Mouse (Mus musculus): ENCODE results near the gene Cd2bp2. TPM values are rescaled to one million over a fixed set of nuclear protein-coding genes. Genes with fewer than 3 reads are reported as not detected.

Gene Cd2bp2
- polyA plus RNA-seq, 1 experiment from 2014 or later: 114 TPM

GRCm38 (mm10) chr7:127176937-127177336 is 18.9 kb downstream of the Cd2bp2 start:
- Histone ChIP-seq H3K27me3 (ENCODE audit: poor library complexity, severe bottlenecking) (no peaks in the 10 kb centered on the region), H3K4me3 (no peak overlapping the region), H3K36me3 (replicated peaks) (no peaks in the 10 kb centered on the region), H3K4me1 (no peaks in the 10 kb centered on the region), H3K27ac (no peak overlapping the region), H3K9me3 (no peaks in the 10 kb centered on the region)
- WGBS: 83% methylated on average over 4 of the region's 4 CpGs
- no peak for DNase-seq (ENCODE audit: extremely low spot score, low spot score)

DNA sequence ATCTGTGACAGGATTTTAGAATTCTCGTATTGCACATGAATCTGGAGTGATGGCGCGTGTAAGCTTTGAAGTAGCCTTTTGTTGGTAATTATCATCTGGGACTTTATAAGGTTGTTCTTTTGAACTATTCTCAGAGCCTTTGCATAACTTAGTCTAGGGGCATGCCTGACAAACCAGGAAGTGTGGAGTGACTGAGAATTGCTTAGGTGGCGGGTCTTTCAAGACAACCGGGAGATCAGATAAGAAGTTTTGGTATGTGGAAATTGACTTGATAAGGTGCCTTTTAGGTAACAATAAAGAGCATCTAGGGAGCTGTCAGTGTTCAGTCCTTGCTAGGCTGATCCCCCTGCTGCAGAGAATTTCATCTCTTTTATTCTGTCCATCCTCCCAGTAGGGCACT is 29.3 kb downstream of the Cd2bp2 start:
- no peaks in the 10 kb centered on the region for H3K36me3 ChIP-seq (replicated peaks)
- H3K4me3 ChIP-seq: no peak overlapping the region
- 88% methylated on average over 5 of the region's 5 CpGs for WGBS
- no peaks in the 10 kb centered on the region for H3K27me3 ChIP-seq (ENCODE audit: poor library complexity, severe bottlenecking)
- no peak for DNase-seq (ENCODE audit: extremely low spot score, low spot score)
- no peak overlapping the region for H3K27ac ChIP-seq
- no peaks in the 10 kb centered on the region for H3K4me1 ChIP-seq
- no peaks in the 10 kb centered on the region for H3K9me3 ChIP-seq

DNA sequence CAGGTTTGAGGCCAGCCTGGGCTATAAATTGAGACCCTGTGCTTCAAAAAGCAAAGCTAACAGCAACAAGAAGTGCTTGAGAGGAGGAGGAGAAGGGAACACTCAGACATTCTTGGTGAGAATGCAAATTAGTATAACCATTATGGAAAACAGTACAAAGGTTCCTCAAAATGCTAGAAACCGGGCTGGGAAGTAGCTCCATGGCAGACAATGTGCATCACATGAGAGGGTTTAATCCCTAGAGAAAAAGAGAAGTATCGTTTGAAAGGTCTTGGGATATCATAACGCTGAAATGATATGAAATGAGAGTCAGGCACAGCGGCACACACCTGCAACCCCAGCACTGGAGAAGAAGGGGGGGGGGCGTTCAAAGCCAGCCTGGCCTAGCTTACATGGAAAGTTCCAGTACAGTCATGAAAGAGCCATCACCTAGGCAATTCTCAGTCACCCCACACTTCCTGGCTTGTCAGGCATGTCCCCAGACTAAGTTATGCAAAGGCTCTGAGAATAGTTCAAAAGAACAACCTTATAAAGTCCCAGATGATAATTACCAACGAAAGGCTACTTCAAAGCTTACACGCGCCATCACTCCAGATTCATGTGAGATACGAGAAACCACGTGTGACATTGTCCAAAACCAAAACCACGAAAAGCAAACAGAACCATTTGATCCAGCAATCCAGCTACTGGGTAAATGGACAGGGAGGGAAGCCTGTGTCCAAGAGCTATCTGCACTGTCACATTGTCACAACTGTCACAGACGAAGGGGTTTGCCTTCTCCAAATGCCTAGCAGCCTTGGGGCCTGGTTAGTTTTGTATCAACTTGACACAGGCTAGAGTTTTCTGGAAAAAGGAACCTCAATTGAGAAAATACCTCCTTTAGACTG is 30.0 kb downstream of the Cd2bp2 start:
- 89% methylated on average over 12 of the region's 12 CpGs for WGBS
- H3K27ac ChIP-seq: no peak overlapping the region
- H3K36me3 ChIP-seq (replicated peaks): no peaks in the 10 kb centered on the region
- H3K27me3 ChIP-seq (ENCODE audit: poor library complexity, severe bottlenecking): no peaks in the 10 kb centered on the region
- no peak for DNase-seq (ENCODE audit: extremely low spot score, low spot score)
- no peaks in the 10 kb centered on the region for H3K9me3 ChIP-seq
- no peaks in the 10 kb centered on the region for H3K4me1 ChIP-seq
- H3K4me3 ChIP-seq: no peak overlapping the region

DNA sequence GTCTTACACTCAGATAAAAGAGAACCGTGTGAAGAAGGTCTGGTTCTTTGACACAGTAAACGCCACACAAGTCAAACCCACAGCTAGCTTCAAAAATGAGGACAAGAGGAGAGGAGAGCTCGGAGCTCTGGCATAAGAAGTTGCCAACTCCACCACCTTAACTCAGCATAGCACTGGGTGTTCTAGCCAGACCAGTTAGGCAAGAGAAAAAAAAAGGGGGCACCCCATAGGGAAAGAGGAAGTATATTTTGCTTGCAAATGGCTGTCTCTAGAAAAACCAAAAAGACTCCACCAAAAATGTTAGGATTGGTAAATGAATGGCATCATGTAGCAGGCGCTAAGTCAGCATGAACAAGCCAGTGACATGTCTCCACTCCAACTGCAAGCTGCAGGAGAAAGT is 31.8 kb downstream of the Cd2bp2 start:
- no peak overlapping the region for H3K27ac ChIP-seq
- no peak overlapping the region for H3K4me3 ChIP-seq
- no peaks in the 10 kb centered on the region for H3K9me3 ChIP-seq
- H3K4me1 ChIP-seq: no peaks in the 10 kb centered on the region
- H3K36me3 ChIP-seq (replicated peaks): no peaks in the 10 kb centered on the region
- 90% methylated on average over 4 of the region's 4 CpGs for WGBS
- DNase-seq (ENCODE audit: extremely low spot score, low spot score): no peak
- H3K27me3 ChIP-seq (ENCODE audit: poor library complexity, severe bottlenecking): no peaks in the 10 kb centered on the region

DNA sequence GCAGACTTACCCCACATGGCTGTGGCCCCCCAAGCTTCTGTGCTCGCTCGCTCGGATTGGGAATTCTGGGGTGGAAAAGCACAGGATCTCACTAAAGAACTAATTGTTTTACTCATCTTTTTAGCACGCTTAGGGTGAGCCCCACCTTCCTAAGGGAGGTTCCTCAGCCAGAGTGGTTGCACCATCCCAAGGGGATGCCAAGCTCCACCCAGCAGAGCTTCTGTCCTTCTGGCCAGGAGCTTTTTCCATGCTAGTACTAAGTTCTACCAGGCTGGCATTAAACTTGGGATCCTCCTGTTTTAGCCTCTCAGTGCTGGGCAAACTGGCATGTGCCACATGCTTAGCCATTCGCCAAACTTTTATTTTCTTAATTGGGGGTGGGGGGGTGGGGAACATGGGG is 33.3 kb downstream of the Cd2bp2 start:
- H3K27me3 ChIP-seq (ENCODE audit: poor library complexity, severe bottlenecking): no peaks in the 10 kb centered on the region
- no peaks in the 10 kb centered on the region for H3K36me3 ChIP-seq (replicated peaks)
- no peaks in the 10 kb centered on the region for H3K9me3 ChIP-seq
- no peak for DNase-seq (ENCODE audit: extremely low spot score, low spot score)
- 90% methylated on average over 5 of the region's 5 CpGs for WGBS
- no peak overlapping the region for H3K27ac ChIP-seq
- peaks cover 7% of the 10 kb centered on the region for H3K4me1 ChIP-seq
- no peak overlapping the region for H3K4me3 ChIP-seq

- no peak for DNase-seq (ENCODE audit: extremely low spot score, low spot score)
- Histone ChIP-seq H3K27ac (peak overlapping the region; percentile 33; the same call in 1 of the 2 replicates), H3K9me3 (no peaks in the 10 kb centered on the region), H3K36me3 (replicated peaks) (no peaks in the 10 kb centered on the region), H3K4me1 (peaks cover 9% of the 10 kb centered on the region), H3K27me3 (ENCODE audit: poor library complexity, severe bottlenecking) (no peaks in the 10 kb centered on the region), H3K4me3 (no peak overlapping the region)
- 90% methylated on average over 4 of the region's 4 CpGs for WGBS
These were observed 38.3 kb downstream of the Cd2bp2 start for GRCm38 (mm10) chr7:127157548-127157947.

GRCm38 (mm10) chr7:127153477-127153876 is 42.4 kb downstream of the Cd2bp2 start:
- H3K9me3 ChIP-seq: no peaks in the 10 kb centered on the region
- H3K4me3 ChIP-seq: no peak overlapping the region
- H3K4me1 ChIP-seq: peaks cover 9% of the 10 kb centered on the region
- DNase-seq (ENCODE audit: extremely low spot score, low spot score): no peak
- no peaks in the 10 kb centered on the region for H3K36me3 ChIP-seq (replicated peaks)
- no peaks in the 10 kb centered on the region for H3K27me3 ChIP-seq (ENCODE audit: poor library complexity, severe bottlenecking)
- 85% methylated on average over 3 of the region's 3 CpGs for WGBS
- no peak overlapping the region for H3K27ac ChIP-seq

- H3K27ac ChIP-seq: no peak overlapping the region
- DNase-seq (ENCODE audit: extremely low spot score, low spot score): no peak
- 90% methylated on average over 6 of the region's 6 CpGs for WGBS
These were observed 43.4 kb downstream of the Cd2bp2 start for GRCm38 (mm10) chr7:127152464-127152863.

GRCm38 (mm10) chr7:127147901-127148300 is 47.9 kb downstream of the Cd2bp2 start:
- Histone ChIP-seq H3K9me3 (no peaks in the 10 kb centered on the region), H3K27ac (no peak overlapping the region), H3K36me3 (replicated peaks) (no peaks in the 10 kb centered on the region), H3K4me3 (no peak overlapping the region), H3K27me3 (ENCODE audit: poor library complexity, severe bottlenecking) (no peaks in the 10 kb centered on the region), H3K4me1 (peaks cover 17% of the 10 kb centered on the region)
- 86% methylated on average over 3 of the region's 3 CpGs for WGBS
- DNase-seq (ENCODE audit: extremely low spot score, low spot score): no peak

More at GRCm38 (mm10) chr7:127152464-127152863, 43.4 kb downstream of the Cd2bp2 start:
- no peaks in the 10 kb centered on the region for H3K36me3 ChIP-seq (replicated peaks)
- H3K4me3 ChIP-seq: no peak overlapping the region
- H3K27me3 ChIP-seq (ENCODE audit: poor library complexity, severe bottlenecking): no peaks in the 10 kb centered on the region
- peaks cover 1% of the 10 kb centered on the region for H3K4me1 ChIP-seq
- no peaks in the 10 kb centered on the region for H3K9me3 ChIP-seq

- 56% methylated on average over 2 of the region's 2 CpGs for WGBS
- DNase-seq (ENCODE audit: extremely low spot score, low spot score): no peak
- Histone ChIP-seq H3K36me3 (replicated peaks) (no peaks in the 10 kb centered on the region), H3K27ac (peak overlapping the region; percentile 44; the same call in 1 of the 2 replicates), H3K9me3 (no peaks in the 10 kb centered on the region), H3K4me1 (peaks cover 17% of the 10 kb centered on the region), H3K4me3 (no peak overlapping the region), H3K27me3 (ENCODE audit: poor library complexity, severe bottlenecking) (no peaks in the 10 kb centered on the region)
These were observed 49.6 kb downstream of the Cd2bp2 start for GRCm38 (mm10) chr7:127146267-127146603.

DNA sequence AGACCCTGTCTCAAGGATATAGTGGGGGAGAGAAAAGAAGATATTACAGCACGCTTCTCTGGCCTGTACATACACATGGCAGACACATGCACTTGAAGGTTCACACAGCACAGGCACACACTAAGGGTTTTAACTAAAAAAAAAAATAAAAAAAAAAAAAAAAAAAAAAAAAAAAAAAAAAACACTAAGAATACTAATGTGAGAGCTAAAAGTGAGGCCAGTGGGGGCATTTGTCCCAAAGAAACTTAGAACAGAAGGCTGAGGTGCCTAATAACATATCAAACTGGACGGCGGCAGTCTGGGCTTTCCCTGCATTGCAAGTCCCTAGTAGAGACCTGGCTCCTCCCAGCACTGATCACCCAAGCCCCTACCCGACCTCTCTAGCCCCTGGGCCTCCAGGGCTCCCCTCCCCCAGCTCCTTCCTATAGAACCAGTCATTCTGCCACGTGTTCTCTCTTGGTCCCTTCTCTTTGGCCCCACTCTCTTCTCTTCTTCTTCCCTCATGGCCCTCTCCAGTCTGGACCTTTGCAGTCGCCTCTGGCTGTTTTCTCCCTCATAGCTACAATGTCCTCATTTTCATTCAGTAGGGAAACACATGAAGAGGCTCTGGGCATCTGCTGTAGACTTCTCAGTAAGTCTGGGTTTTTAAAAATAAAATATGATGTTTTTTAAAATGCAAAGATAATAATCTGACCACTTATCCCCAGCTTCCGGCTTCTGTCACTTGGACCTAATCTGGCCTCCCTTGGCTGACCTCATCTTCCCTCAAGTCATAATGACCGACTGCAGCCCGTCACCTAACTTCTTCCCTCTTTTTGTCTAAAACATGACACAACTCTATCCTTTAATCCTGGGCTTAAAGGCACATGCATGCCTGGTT is 50.2 kb downstream of the Cd2bp2 start:
- no peaks in the 10 kb centered on the region for H3K27me3 ChIP-seq (ENCODE audit: poor library complexity, severe bottlenecking)
- peaks cover 17% of the 10 kb centered on the region for H3K4me1 ChIP-seq
- no peak for DNase-seq (ENCODE audit: extremely low spot score, low spot score)
- H3K9me3 ChIP-seq: no peaks in the 10 kb centered on the region
- H3K36me3 ChIP-seq (replicated peaks): no peaks in the 10 kb centered on the region
- no peak overlapping the region for H3K27ac ChIP-seq
- WGBS: 54% methylated on average over 9 of the region's 9 CpGs
- no peak overlapping the region for H3K4me3 ChIP-seq

DNA sequence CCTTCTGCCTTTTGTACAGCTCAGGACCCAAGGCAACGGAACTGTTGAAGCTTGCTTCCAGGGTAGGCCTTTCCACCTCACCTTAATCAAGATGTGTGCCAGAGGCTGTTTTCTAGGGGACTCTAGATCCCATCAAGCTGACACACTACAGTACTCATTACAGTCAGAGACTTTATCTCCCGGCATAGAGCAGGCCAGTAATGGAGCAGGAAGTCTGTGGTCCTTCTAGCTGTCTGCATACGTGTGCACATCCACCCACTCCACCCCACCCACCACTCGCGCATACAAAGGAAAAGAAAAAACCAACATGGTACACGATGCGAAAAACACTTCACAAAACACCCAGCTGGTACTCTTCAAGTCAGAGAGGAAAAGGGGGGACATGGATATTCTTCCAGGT is 51.4 kb downstream of the Cd2bp2 start:
- H3K9me3 ChIP-seq: no peaks in the 10 kb centered on the region
- H3K27me3 ChIP-seq (ENCODE audit: poor library complexity, severe bottlenecking): no peaks in the 10 kb centered on the region
- peaks cover 17% of the 10 kb centered on the region for H3K4me1 ChIP-seq
- H3K4me3 ChIP-seq: no peak overlapping the region
- 99% methylated on average over 7 of the region's 7 CpGs for WGBS
- DNase-seq (ENCODE audit: extremely low spot score, low spot score): no peak
- no peak overlapping the region for H3K27ac ChIP-seq
- no peaks in the 10 kb centered on the region for H3K36me3 ChIP-seq (replicated peaks)

DNA sequence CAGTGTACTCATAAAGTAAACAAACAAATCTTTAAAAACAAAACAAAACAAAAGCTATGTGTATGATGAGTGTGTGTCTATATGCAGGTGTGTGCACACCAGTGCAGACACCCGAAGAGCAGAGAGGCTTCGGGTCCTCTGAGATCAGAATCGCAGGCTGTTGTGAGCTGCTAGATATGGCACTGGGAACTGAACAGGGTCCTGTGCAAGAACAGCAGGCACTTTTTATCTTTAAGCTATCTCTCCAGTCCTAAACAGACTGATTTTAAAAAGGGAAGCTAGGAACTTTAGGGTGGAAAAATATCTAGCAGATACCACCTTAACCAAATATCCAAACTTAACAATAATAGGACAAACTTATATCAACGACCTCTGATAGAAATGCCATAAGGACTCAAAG is 53.2 kb downstream of the Cd2bp2 start:
- DNase-seq (ENCODE audit: extremely low spot score, low spot score): no peak
- Histone ChIP-seq H3K27me3 (ENCODE audit: poor library complexity, severe bottlenecking) (no peaks in the 10 kb centered on the region), H3K4me3 (no peak overlapping the region), H3K4me1 (peaks cover 17% of the 10 kb centered on the region), H3K9me3 (no peaks in the 10 kb centered on the region), H3K36me3 (replicated peaks) (no peaks in the 10 kb centered on the region), H3K27ac (no peak overlapping the region)
- 90% methylated on average over 4 of the region's 4 CpGs for WGBS

All from forebrain, embryonic 10.5 days (tissue).